Mouse (Mus musculus) lung, adult 2 months (tissue): Measurements from ENCODE around the gene Ccnf.

Experiments used
- CTCF ChIP-seq: fragments of 200-500 bp; IDR thresholded peaks from 2 replicates; pipeline ENCODE4 v1.5.1; 2011; ENCODE audit warnings: mild to moderate bottlenecking, low read length, control low read depth; ENCODE audit not compliant: insufficient read depth
- POLR2A ChIP-seq: fragments of 200-500 bp; IDR thresholded peaks from 2 replicates; pipeline ENCODE4 v1.6.1; 2011; ENCODE audit warnings: low read depth, mild to moderate bottlenecking, control low read depth, low read length, borderline replicate concordance; ENCODE audit errors: extremely low read depth

DNA sequence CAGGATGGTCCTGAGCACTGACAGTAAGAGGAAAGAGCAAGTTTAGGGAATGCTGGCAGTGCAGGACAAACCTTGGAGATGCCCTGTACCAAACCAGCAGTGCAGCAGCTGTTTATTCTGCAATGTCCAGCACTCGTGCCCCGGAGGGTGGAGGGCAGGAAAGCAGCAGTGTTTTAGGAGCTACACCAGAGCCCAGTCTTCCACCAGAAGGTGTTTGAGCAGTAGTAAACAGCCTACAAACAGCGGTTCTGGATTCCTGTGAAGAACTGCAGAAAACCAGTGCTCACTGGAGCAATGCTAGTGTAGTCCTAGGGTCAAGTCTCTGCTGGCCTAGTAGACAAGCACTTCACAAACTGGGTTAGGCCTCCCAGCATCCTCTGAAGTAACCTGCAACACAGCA is 77.0 kb downstream of the Ccnf start:
- TF ChIP-seq CTCF, result no peak
- TF ChIP-seq POLR2A, result no peak
